Mouse (Mus musculus): ENCODE results near the gene Slc25a15.
A peak's percentile ranks its signal among the peaks of the same experiment; 100 is the strongest.

Slc25a15 gene

DNA sequence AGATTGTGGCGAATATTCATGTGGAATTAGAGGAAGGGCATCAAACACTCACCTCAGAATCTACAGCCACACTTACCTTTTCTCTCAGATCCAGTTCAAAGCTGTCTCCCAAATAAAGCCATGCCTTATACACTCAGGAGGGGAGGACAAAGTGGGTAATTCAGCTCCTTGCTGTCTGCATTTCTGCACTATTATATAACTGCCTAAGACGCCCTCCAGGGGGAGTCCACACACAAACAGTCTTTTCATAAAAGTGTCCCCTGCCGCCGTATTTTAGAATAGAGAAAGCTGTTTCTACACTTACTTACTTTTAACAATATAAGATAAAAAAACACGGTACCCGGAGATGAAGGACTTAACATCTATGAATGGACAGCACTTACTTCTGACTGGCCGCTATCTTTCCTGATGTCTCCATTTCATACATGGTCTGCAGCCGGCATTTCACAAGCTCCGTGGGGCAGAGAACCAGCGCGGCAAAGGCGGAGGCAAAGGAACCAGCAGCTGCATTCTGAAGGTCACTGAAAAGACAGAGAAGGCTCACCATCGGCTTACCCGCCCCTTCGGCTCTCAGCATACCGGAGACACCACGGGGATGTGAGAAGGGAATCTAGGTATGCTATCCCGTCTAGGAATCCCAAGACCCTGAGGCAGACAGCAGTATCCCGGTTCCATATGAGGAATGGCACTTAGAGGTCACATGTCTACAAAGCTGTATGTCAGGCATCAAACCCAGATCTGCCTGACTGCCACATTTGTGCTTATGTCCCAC, 15.4 kb downstream of the Slc25a15 start:
- H3K27me3 ChIP-seq (ENCODE audit: control insufficient read depth, insufficient read depth, low read length, poor library complexity, severe bottlenecking), result no peaks in the 10 kb centered on the region
- H3K36me3 ChIP-seq (ENCODE audit: control insufficient read depth, insufficient read depth, low read length, poor library complexity, severe bottlenecking), result no peaks in the 10 kb centered on the region
- DNase-seq (ENCODE audit: low read depth, low spot score), result no peak

DNA sequence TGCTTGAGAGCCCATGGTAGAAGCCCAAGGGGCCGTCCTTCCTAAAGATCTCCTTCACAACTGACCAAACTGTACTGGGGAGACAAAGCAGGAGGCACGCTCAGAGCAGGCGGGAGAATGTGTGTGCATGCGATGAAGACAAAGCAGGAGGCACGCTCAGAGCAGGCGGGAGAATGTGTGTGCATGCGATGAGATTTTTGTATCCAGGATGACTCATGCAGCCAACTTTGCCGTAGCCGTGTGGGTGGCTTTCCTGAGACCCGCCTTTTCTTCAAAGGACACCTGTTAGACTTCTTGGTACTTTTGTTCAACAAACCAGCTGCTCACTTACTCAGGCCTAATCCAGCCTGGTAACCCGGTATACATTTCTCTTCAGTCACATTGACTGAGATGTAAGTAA, 17.5 kb downstream of the Slc25a15 start:
- Histone ChIP-seq H3K36me3 (ENCODE audit: control insufficient read depth, insufficient read depth, low read length, poor library complexity, severe bottlenecking) (no peaks in the 10 kb centered on the region), H3K27me3 (ENCODE audit: control insufficient read depth, insufficient read depth, low read length, poor library complexity, severe bottlenecking) (no peaks in the 10 kb centered on the region)
- no peak for DNase-seq (ENCODE audit: low read depth, low spot score)

DNA sequence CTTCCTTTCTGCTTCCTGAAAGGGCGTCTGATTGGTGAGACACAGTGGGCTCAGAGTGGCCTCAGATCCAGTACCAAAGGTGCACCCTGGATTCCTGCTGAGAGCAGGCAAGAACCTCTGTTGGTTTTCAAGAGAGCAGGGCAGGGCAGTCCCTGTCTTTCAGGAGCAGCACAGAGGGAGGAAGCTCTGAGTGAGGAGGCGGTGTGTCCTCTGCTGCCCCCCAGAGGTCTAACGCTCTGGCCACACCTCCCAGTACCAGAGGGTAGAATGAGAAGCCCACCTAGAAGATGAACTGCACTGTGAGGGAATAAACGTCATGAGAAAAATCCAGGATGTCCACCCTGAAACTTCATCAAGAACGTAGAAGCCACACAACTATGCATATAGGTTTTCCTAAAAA, 21.5 kb downstream of the Slc25a15 start:
- DNase-seq (ENCODE audit: low read depth, low spot score), result peak; percentile 61
- no peaks in the 10 kb centered on the region for H3K27me3 ChIP-seq (ENCODE audit: control insufficient read depth, insufficient read depth, low read length, poor library complexity, severe bottlenecking)
- H3K36me3 ChIP-seq (ENCODE audit: control insufficient read depth, insufficient read depth, low read length, poor library complexity, severe bottlenecking), result 0 out of 2 replicates have a peak, but pooled peaks cover 1% of the 10 kb centered on the region

DNA sequence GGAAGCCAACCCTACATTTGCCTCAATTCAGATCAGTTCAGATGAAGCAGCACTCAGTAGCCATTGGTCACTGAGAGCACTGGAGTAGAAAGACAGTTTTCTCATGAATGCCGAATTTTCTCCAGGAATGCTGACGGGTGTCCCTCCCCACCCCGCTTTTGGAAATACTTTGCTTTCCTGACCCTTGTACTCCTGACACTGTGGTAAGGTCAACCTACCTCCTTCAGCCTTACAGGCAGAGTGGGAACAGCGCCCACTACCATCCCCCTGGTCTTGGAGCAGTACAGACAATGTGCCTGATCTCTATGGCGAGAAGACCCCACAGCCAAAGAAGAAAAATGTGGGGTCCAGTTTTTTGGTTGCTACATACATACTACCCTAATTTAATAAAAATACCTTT, 22.1 kb downstream of the Slc25a15 start:
- DNase-seq (ENCODE audit: low read depth, low spot score), result no peak
- Histone ChIP-seq H3K27me3 (ENCODE audit: control insufficient read depth, insufficient read depth, low read length, poor library complexity, severe bottlenecking) (no peaks in the 10 kb centered on the region), H3K36me3 (ENCODE audit: control insufficient read depth, insufficient read depth, low read length, poor library complexity, severe bottlenecking) (0 out of 2 replicates have a peak, but pooled peaks cover 2% of the 10 kb centered on the region)

DNA sequence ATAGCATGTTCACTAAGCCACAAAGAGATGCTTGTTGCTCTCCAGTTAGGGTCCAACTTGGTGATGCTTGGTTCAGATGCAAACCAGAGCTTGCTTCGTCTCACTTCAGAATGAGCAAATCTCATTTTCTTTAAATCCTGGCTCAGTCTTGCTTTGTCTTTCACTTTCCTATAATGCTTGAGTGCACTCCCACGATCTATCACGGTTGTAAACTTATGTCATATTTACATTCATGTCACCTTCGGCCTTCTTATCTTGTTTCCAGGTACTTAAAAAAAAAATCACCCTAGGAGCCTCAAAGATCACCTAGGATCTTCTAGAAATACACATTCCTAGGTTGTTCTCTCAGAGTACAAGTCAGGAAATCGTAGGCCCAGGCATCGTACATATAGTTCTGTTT, 38.5 kb downstream of the Slc25a15 start:
- H3K27me3 ChIP-seq (ENCODE audit: control insufficient read depth, insufficient read depth, low read length, poor library complexity, severe bottlenecking), result no peaks in the 10 kb centered on the region
- peak; percentile 18 for DNase-seq (ENCODE audit: low read depth, low spot score)
- no peaks in the 10 kb centered on the region for H3K36me3 ChIP-seq (ENCODE audit: control insufficient read depth, insufficient read depth, low read length, poor library complexity, severe bottlenecking)

DNA sequence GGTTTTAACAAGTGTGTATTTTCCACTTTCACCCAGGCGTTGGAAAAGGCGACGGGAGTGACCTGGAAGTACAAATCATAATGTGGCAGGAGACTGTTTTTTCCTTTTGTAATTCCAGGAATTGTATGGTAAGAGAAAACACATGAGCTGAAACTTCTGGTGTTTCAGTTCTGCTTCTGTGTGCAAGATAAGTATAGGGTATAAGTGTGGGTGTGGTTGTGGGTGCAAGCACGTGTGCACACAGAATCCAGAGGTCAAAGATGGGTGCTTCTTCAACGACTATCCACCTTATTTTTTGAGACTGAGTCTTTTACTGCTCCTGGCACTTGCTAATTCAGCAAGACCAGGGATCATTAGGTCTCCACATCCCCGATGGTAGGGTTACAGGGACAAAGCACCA, 39.0 kb downstream of the Slc25a15 start:
- peak; percentile 31 for DNase-seq (ENCODE audit: low read depth, low spot score)
- no peaks in the 10 kb centered on the region for H3K36me3 ChIP-seq (ENCODE audit: control insufficient read depth, insufficient read depth, low read length, poor library complexity, severe bottlenecking)
- no peaks in the 10 kb centered on the region for H3K27me3 ChIP-seq (ENCODE audit: control insufficient read depth, insufficient read depth, low read length, poor library complexity, severe bottlenecking)

DNA sequence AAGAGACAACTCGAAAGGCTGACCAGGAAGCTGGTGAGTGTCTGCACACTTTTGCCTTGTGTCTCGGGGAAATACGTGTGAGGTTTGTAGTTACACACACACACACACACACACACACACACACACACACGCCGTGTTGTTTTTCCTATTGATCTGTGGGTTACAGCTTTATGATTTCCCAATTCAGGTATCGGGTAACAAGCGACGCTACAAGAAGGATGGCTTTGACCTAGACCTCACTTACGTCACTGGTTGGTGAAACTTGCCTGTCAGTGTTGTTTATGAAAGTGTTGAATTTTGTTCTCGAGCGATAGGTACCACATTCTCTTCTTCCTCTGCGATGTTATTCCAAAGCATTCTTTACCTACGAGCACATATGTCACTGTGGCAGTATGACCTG, 63.0 kb downstream of the Slc25a15 start:
- H3K27me3 ChIP-seq (ENCODE audit: control insufficient read depth, insufficient read depth, low read length, poor library complexity, severe bottlenecking), result no peaks in the 10 kb centered on the region
- no peaks in the 10 kb centered on the region for H3K36me3 ChIP-seq (ENCODE audit: control insufficient read depth, insufficient read depth, low read length, poor library complexity, severe bottlenecking)
- no peak for DNase-seq (ENCODE audit: low read depth, low spot score)
